Mouse (Mus musculus) intestine, embryonic 14.5 days (tissue): Measurements from ENCODE around the gene Wdr53. TPM values are rescaled to one million over a fixed set of nuclear protein-coding genes. Genes with fewer than 3 reads are reported as not detected.

ENCODE experiments used
- ATAC-seq: fragments of 200-750 bp; cut with Nextera tagmentation; replicated peaks from 2 replicates; pipeline ENCODE4 v1.8.0; 2017; ENCODE audit warnings: low read depth, moderate number of reproducible peaks, moderate TSS enrichment, moderate library complexity; ENCODE audit not compliant: low FRiP score, low TSS enrichment
- DNase-seq: peaks from one replicate; pipeline ENCODE4 v3.0.0-alpha.2; 2018; ENCODE audit warnings: low spot score
- H3K27ac ChIP-seq: fragments of 300-500 bp; sonication (generic); 2 replicates; pipeline ENCODE4 v1.5.1; 2014; ENCODE audit warnings: low read depth, mild to moderate bottlenecking, control low read depth
- H3K27me3 ChIP-seq: fragments of 300-500 bp; sonication (generic); replicated peaks from 2 replicates; pipeline ENCODE4 v1.6.1; 2014; ENCODE audit warnings: low read length, control low read depth; ENCODE audit not compliant: control insufficient read depth, insufficient read depth
- H3K36me3 ChIP-seq: fragments of 300-500 bp; sonication (generic); 2 replicates; pipeline ENCODE4 v1.6.1; 2014; ENCODE audit warnings: low read length, control low read depth; ENCODE audit not compliant: control insufficient read depth, insufficient read depth
- H3K4me1 ChIP-seq: fragments of 300-500 bp; sonication (generic); replicated peaks from 2 replicates; pipeline ENCODE4 v1.6.1; 2014; ENCODE audit warnings: low read length, control low read depth, mixed read lengths; ENCODE audit not compliant: control insufficient read depth, insufficient read depth
- H3K4me2 ChIP-seq: fragments of 300-500 bp; sonication (generic); 2 replicates; pipeline ENCODE4 v1.6.1; 2014; ENCODE audit warnings: low read length
- H3K4me3 ChIP-seq: fragments of 300-500 bp; sonication (generic); 2 replicates; pipeline ENCODE4 v1.5.1; 2014; ENCODE audit warnings: low read depth, low read length, control low read depth, mixed read lengths
- H3K9ac ChIP-seq: fragments of 300-500 bp; sonication (generic); 2 replicates; pipeline ENCODE4 v1.6.1; 2014; ENCODE audit warnings: mild to moderate bottlenecking, low read length
- H3K9me3 ChIP-seq: fragments of 300-500 bp; sonication (generic); 2 replicates; pipeline ENCODE4 v1.6.1; 2016; ENCODE audit warnings: low read length, control low read depth; ENCODE audit not compliant: control insufficient read depth
- WGBS: fragments of 180-500 bp; shearing (Covaris S2); extraction: QIAGEN DNeasy Blood & Tissue Kit; methylation state at CpG from one replicate; pipeline ENCODE4 v1.1.7; 2014; 5-methylcytosine and 5-hydroxymethylcytosine counted together
- polyA plus RNA-seq: library from polyadenylated mRNA; unstranded; fragments of >200 nt; fragmentation: Nextera tagmentation; extraction: Ambion mirVana; gene quantifications from 2 replicates; pipeline ENCODE4 v1.2.1, GENCODE M21; 2014

The Wdr53 gene
- 17.3 and 20.4 TPM in 2 replicates for polyA plus RNA-seq

GRCm38 (mm10) chr16:32246952-32247370, at the start of gene Wdr53, which contains the start of gene Fbxo45:
Gene Wdr53, plus strand, starts transcription at chr16:32247227.
Gene Fbxo45, minus strand, starts transcription at chr16:32247158.
- Histone ChIP-seq H3K9ac (peak within 1 kb of the TSS; percentile 82), H3K4me3 (peak within 1 kb of the TSS; percentile 96), H3K27ac (peak within 1 kb of the TSS; percentile 84), H3K27me3 (no peaks in the 10 kb centered on the region), H3K4me1 (peaks cover 16% of the 10 kb centered on the region), H3K9me3 (no peaks in the 10 kb centered on the region), H3K4me2 (peak within 1 kb of the TSS; percentile 72), H3K36me3 (peaks cover 3% of the 10 kb centered on the region; the same call in 1 of the 2 replicates)
- under 1% methylated on average over 46 of the region's 48 CpGs for WGBS
- ATAC-seq (peak; percentile 98), DNase-seq (peak; percentile 95)

- Histone ChIP-seq H3K9ac (0 out of 2 replicates have a peak overlapping the region, but pooled peaks have one; percentile 16), H3K36me3 (no peaks in the 10 kb centered on the region), H3K4me2 (peak overlapping the region; percentile 25; the same call in 1 of the 2 replicates), H3K27ac (peak overlapping the region; percentile 70; the same call in 1 of the 2 replicates), H3K27me3 (no peaks in the 10 kb centered on the region), H3K4me1 (no peaks in the 10 kb centered on the region; the same call in 1 of the 2 replicates), H3K9me3 (no peaks in the 10 kb centered on the region), H3K4me3 (0 out of 2 replicates have a peak overlapping the region, but pooled peaks have one; percentile 6)
- DNase-seq (no peak), ATAC-seq (no peak)
- WGBS = 66% methylated on average over 21 of the region's 21 CpGs
Measured at GRCm38 (mm10) chr16:32200256-32201003, 46.6 kb upstream of the Wdr53 start.

- peak overlapping the region; percentile 16; the same call in 1 of the 2 replicates for H3K27ac ChIP-seq
- no peak overlapping the region for H3K4me3 ChIP-seq
- H3K27me3 ChIP-seq = no peaks in the 10 kb centered on the region
Measured at GRCm38 (mm10) chr16:32201004-32201325, 46.1 kb upstream of the Wdr53 start.

GRCm38 (mm10) chr16:32202681-32203080, 44.3 kb upstream of the Wdr53 start:
- no peak for ATAC-seq
- H3K4me1 ChIP-seq = no peaks in the 10 kb centered on the region; the same call in 1 of the 2 replicates
- H3K4me2 ChIP-seq = no peak overlapping the region
- no peak overlapping the region for H3K9ac ChIP-seq
- WGBS = 73% methylated on average over 6 of the region's 6 CpGs
- H3K36me3 ChIP-seq = no peaks in the 10 kb centered on the region
- H3K9me3 ChIP-seq = no peaks in the 10 kb centered on the region
- DNase-seq = no peak
- H3K4me3 ChIP-seq = no peak overlapping the region
- no peaks in the 10 kb centered on the region for H3K27me3 ChIP-seq
- no peak overlapping the region for H3K27ac ChIP-seq

More at GRCm38 (mm10) chr16:32201004-32201325, 46.1 kb upstream of the Wdr53 start:
- ATAC-seq (no peak), DNase-seq (no peak)
- WGBS = 68% methylated on average over 9 of the region's 9 CpGs
- H3K9me3 ChIP-seq = no peaks in the 10 kb centered on the region
- no peaks in the 10 kb centered on the region; the same call in 1 of the 2 replicates for H3K4me1 ChIP-seq
- H3K4me2 ChIP-seq = no peak overlapping the region
- H3K9ac ChIP-seq = no peak overlapping the region
- no peaks in the 10 kb centered on the region for H3K36me3 ChIP-seq

GRCm38 (mm10) chr16:32204902-32205301, 42.1 kb upstream of the Wdr53 start:
- no peak for ATAC-seq
- Histone ChIP-seq H3K27me3 (no peaks in the 10 kb centered on the region), H3K9ac (no peak overlapping the region), H3K36me3 (no peaks in the 10 kb centered on the region), H3K9me3 (no peaks in the 10 kb centered on the region), H3K4me3 (no peak overlapping the region), H3K4me1 (no peaks in the 10 kb centered on the region; the same call in 1 of the 2 replicates), H3K4me2 (no peak overlapping the region), H3K27ac (no peak overlapping the region)
- WGBS = 60% methylated on average over 3 of the region's 3 CpGs
- DNase-seq = no peak

GRCm38 (mm10) chr16:32214156-32214555, 32.9 kb upstream of the Wdr53 start:
- H3K27ac ChIP-seq = no peak overlapping the region
- DNase-seq (no peak), ATAC-seq (no peak)
- no peaks in the 10 kb centered on the region for H3K36me3 ChIP-seq
- no peaks in the 10 kb centered on the region for H3K4me1 ChIP-seq
- no peak overlapping the region for H3K4me3 ChIP-seq
- H3K9ac ChIP-seq = no peak overlapping the region
- H3K27me3 ChIP-seq = no peaks in the 10 kb centered on the region
- H3K9me3 ChIP-seq = no peaks in the 10 kb centered on the region
- H3K4me2 ChIP-seq = no peak overlapping the region

- no peak overlapping the region for H3K4me3 ChIP-seq
- H3K9me3 ChIP-seq = no peaks in the 10 kb centered on the region
- no peaks in the 10 kb centered on the region for H3K4me1 ChIP-seq
- H3K36me3 ChIP-seq = no peaks in the 10 kb centered on the region
- H3K4me2 ChIP-seq = no peak overlapping the region
- H3K27ac ChIP-seq = no peak overlapping the region
- DNase-seq (no peak), ATAC-seq (no peak)
- H3K27me3 ChIP-seq = no peaks in the 10 kb centered on the region
- 77% methylated on average over 17 of the region's 17 CpGs for WGBS
- H3K9ac ChIP-seq = no peak overlapping the region
Measured at GRCm38 (mm10) chr16:32214804-32215576, 32.0 kb upstream of the Wdr53 start.

GRCm38 (mm10) chr16:32221803-32222202, 25.2 kb upstream of the Wdr53 start:
- Histone ChIP-seq H3K9ac (no peak overlapping the region), H3K4me1 (no peaks in the 10 kb centered on the region), H3K4me3 (no peak overlapping the region), H3K27me3 (no peaks in the 10 kb centered on the region), H3K9me3 (no peaks in the 10 kb centered on the region), H3K36me3 (no peaks in the 10 kb centered on the region), H3K4me2 (no peak overlapping the region), H3K27ac (no peak overlapping the region)
- 86% methylated on average over 4 of the region's 4 CpGs for WGBS
- ATAC-seq = no peak
- no peak for DNase-seq
